Mouse (Mus musculus) neural tube, embryonic 14.5 days (tissue): ENCODE data around the gene Rassf2. TPM values are rescaled to one million over a fixed set of nuclear protein-coding genes. Genes with fewer than 3 reads are reported as not detected.

Experiments
- ATAC-seq: fragments of 200-750 bp; cut with Nextera tagmentation; 2 replicates; pipeline ENCODE4 v1.8.0; 2017; ENCODE audit warnings: low read depth, mild to moderate bottlenecking, moderate TSS enrichment, moderate library complexity
- H3K27ac ChIP-seq: fragments of 300-500 bp; sonication (generic); 2 replicates; pipeline ENCODE4 v1.5.1; 2014; ENCODE audit warnings: low read depth, mild to moderate bottlenecking, control low read depth, low read length, moderate library complexity, mixed read lengths
- H3K27me3 ChIP-seq: fragments of 300-500 bp; sonication (generic); 2 replicates; pipeline ENCODE4 v1.6.1; 2014; ENCODE audit warnings: low read length; ENCODE audit not compliant: control insufficient read depth, insufficient read depth
- H3K36me3 ChIP-seq: fragments of 300-500 bp; sonication (generic); 2 replicates; pipeline ENCODE4 v1.6.1; 2014; ENCODE audit warnings: low read length, mixed read lengths; ENCODE audit not compliant: control insufficient read depth, insufficient read depth
- H3K4me1 ChIP-seq: fragments of 300-500 bp; sonication (generic); 2 replicates; pipeline ENCODE4 v1.6.1; 2014; ENCODE audit warnings: low read length; ENCODE audit not compliant: control insufficient read depth, insufficient read depth
- H3K4me2 ChIP-seq: fragments of 300-500 bp; sonication (generic); 2 replicates; pipeline ENCODE4 v1.6.1; 2014; ENCODE audit warnings: mild to moderate bottlenecking, low read depth, low read length, control low read depth
- H3K4me3 ChIP-seq: fragments of 300-500 bp; sonication (generic); 2 replicates; pipeline ENCODE4 v1.5.1; 2014; ENCODE audit warnings: low read depth, low read length, control low read depth, mixed read lengths
- H3K9ac ChIP-seq: fragments of 300-500 bp; sonication (generic); replicated peaks from 2 replicates; pipeline ENCODE4 v1.6.1; 2014; ENCODE audit warnings: low read depth, mild to moderate bottlenecking, control low read depth, low read length, mixed read lengths
- H3K9me3 ChIP-seq: fragments of 300-500 bp; sonication (generic); 2 replicates; pipeline ENCODE4 v1.6.1; 2016; ENCODE audit warnings: low read length; ENCODE audit not compliant: control insufficient read depth
- WGBS: fragments of 180-500 bp; shearing (Covaris S2); extraction: QIAGEN DNeasy Blood & Tissue Kit; methylation state at CpG from one replicate; pipeline ENCODE4 v1.1.7; 2014; 5-methylcytosine and 5-hydroxymethylcytosine counted together
- polyA plus RNA-seq: library from polyadenylated mRNA; unstranded; fragments of >200 nt; fragmentation: Nextera tagmentation; extraction: Ambion mirVana; gene quantifications from 2 replicates; pipeline ENCODE4 v1.2.1, GENCODE M21; 2014

The Rassf2 gene
- polyA plus RNA-seq, 1 experiment from 2014 or later, result 25.3 TPM

DNA sequence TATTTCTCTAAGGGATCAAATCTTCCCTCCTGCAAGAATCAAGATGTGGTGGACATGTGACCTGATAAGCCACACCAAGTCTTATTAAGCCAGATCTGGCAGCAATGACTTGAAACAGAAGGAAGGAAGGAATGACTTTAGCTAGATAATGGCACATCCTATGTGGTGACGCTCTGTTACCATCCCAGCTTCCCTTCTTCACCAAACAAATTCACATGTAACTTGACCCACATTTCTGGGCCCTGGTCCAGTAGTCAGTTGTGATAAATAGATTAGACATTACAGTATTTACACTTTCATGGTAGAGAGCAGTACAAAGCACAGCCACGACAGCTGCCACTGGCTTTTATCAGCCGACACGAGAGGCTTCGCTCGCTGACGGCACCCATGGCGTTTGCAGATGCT lies 25.3 kb upstream of the Rassf2 start:
- peaks cover 28% of the 10 kb centered on the region for H3K36me3 ChIP-seq
- H3K4me2 ChIP-seq, result no peak overlapping the region
- no peak overlapping the region for H3K27ac ChIP-seq
- ATAC-seq, result no peak
- H3K9ac ChIP-seq, result no peak overlapping the region
- no peak overlapping the region for H3K4me3 ChIP-seq
- 90% methylated on average over 8 of the region's 8 CpGs for WGBS
- H3K4me1 ChIP-seq, result no peaks in the 10 kb centered on the region
- no peaks in the 10 kb centered on the region for H3K9me3 ChIP-seq
- H3K27me3 ChIP-seq, result no peaks in the 10 kb centered on the region

DNA sequence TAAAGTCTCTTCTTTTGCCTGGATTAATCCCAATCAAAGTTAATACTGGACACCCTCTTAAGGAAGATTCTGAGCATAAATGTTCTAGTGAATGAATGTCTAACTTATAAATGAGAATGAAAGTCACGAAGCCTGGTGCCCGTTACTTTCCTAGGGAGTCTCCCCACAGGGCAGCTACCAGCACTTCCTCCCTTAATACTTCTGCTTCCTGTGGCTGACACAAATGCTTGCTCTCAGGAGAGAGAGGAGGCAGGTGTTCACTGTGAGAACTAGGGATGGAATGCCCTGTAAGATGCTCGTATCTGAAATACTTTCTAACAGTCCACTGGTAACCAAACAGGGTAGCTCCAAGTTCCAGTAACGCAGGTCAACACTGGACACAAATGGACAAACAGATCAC lies 23.8 kb upstream of the Rassf2 start:
- H3K9me3 ChIP-seq, result no peaks in the 10 kb centered on the region
- no peak overlapping the region for H3K4me2 ChIP-seq
- H3K36me3 ChIP-seq, result peaks cover 21% of the 10 kb centered on the region
- no peak overlapping the region for H3K9ac ChIP-seq
- ATAC-seq, result no peak
- H3K4me1 ChIP-seq, result no peaks in the 10 kb centered on the region
- 92% methylated on average over 4 of the region's 4 CpGs for WGBS
- H3K27ac ChIP-seq, result no peak overlapping the region
- no peak overlapping the region for H3K4me3 ChIP-seq
- H3K27me3 ChIP-seq, result no peaks in the 10 kb centered on the region

DNA sequence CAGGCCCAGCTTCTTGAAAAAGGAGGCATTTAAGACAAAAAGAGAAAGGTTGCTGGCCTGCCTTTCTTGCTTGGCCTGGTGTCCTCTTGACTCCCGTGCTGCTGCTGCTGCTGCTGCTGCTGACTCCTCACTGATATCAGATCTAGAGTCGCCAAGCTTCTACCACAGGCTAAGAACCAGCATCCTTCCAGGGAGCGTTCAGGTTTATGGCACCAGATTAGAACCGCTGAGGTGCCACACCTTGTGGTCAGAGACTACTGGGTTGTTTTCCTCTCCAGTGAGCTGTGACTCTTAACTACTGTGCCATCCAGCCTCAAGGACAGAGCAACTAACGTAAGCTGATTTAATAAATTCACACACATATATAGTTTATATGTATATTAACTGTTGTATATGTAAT lies 21.7 kb upstream of the Rassf2 start:
- no peak overlapping the region for H3K27ac ChIP-seq
- no peak for ATAC-seq
- WGBS, result 82% methylated on average over 5 of the region's 5 CpGs
- H3K27me3 ChIP-seq, result no peaks in the 10 kb centered on the region
- H3K9ac ChIP-seq, result no peak overlapping the region
- no peaks in the 10 kb centered on the region for H3K4me1 ChIP-seq
- H3K36me3 ChIP-seq, result peaks cover 20% of the 10 kb centered on the region
- no peaks in the 10 kb centered on the region for H3K9me3 ChIP-seq
- H3K4me3 ChIP-seq, result no peak overlapping the region
- no peak overlapping the region for H3K4me2 ChIP-seq

DNA sequence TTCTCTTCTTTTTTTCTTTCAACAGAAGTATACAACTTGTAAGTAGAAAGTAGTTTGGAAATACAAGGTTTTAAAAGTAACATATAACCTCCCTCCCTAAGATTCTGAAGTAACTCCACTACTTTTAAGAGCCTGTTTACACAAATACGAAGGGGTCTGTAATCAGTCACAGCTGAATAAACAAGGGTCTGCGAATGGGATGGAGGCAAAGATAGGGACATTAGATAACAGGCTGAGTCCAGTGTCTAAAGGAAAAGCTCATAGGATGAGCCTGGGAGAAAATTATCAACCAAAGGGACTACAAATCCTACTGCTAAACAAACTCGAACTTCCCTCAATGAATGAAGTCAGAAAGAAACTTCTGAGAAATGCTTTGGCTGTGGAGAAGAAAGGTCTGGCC lies 19.9 kb upstream of the Rassf2 start:
- H3K4me3 ChIP-seq, result no peak overlapping the region
- 64% methylated on average over 3 of the region's 3 CpGs for WGBS
- H3K27me3 ChIP-seq, result no peaks in the 10 kb centered on the region
- no peaks in the 10 kb centered on the region for H3K9me3 ChIP-seq
- ATAC-seq, result no peak
- H3K4me1 ChIP-seq, result no peaks in the 10 kb centered on the region
- no peak overlapping the region for H3K27ac ChIP-seq
- no peak overlapping the region for H3K4me2 ChIP-seq
- no peak overlapping the region for H3K9ac ChIP-seq
- peaks cover under 1% of the 10 kb centered on the region; the same call in 1 of the 2 replicates for H3K36me3 ChIP-seq

DNA sequence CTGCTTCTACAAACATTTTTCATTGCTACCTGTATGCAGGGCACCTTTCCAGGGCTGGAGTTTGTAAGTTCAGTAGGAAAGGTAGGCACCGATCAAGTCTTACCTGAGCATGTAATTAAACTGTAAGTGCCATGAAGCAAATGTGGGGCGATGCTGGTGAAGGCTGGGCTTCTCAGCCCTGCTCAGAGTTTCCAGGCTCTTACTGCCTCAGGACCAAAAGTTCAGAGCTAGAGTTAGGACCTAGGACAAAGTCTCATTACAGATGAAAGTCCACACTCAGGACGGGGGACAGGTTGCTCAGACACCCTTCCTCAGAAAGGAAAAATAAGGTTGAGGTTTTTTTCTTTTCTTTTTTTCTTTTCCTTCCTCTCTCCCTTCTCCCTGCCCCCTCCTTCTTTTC lies 19.4 kb upstream of the Rassf2 start:
- Histone ChIP-seq H3K9me3 (no peaks in the 10 kb centered on the region), H3K4me2 (no peak overlapping the region), H3K4me3 (no peak overlapping the region), H3K27me3 (no peaks in the 10 kb centered on the region), H3K4me1 (no peaks in the 10 kb centered on the region), H3K27ac (no peak overlapping the region), H3K36me3 (no peaks in the 10 kb centered on the region), H3K9ac (no peak overlapping the region)
- WGBS, result 88% methylated on average over 3 of the region's 3 CpGs
- no peak for ATAC-seq

DNA sequence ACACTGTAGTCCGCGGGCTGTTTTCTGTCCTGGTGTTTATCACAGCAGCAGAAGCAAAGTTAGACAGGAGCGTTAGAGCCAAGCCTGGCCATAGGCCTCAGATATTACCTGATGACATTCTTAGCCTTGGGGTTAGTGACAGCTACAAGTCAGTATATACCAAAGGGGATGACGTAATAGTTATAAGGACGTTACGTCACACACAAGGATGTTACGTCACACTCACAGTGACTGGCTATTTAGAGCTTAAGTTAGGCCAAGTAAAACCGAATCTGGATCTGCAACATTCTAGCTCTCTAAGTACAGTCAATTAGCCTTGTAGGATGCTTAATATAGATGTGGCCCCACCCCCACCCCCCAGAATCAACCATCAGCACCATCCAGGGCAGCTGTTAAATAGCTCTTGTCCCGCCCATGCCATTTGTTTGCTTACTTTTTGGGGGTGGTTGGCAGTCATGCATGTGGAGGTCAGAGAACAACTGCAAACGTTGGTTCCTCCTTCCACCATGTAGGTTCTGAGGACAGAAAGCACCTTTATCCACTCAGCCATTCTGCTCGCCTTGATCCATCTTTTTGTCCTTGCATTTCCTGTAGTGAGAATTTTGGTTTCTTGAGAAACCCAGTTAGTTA lies 18.2 kb upstream of the Rassf2 start:
- 84% methylated on average over 11 of the region's 11 CpGs for WGBS
- Histone ChIP-seq H3K27me3 (no peaks in the 10 kb centered on the region), H3K9me3 (no peaks in the 10 kb centered on the region), H3K4me2 (no peak overlapping the region), H3K36me3 (no peaks in the 10 kb centered on the region), H3K27ac (no peak overlapping the region), H3K4me1 (no peaks in the 10 kb centered on the region), H3K9ac (no peak overlapping the region), H3K4me3 (no peak overlapping the region)
- ATAC-seq, result no peak

DNA sequence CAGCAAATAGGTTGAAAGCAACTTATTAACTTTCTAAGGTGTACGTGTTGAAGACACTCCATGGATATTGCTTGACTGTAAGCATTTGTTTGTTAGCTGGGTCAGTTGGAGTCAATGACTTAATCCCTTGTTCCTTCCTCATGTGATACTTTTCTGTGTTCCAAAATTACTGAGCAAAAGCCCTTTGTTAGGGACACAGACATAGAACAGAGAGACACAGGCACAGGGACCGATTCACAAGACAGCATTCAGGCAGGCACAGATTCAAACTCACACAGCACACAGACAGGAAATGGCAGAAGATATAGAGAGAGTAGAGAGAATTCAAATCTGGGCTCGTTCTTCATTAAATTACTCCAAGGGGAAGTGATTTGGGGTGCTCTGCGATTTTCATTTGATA lies 17.3 kb upstream of the Rassf2 start:
- Histone ChIP-seq H3K36me3 (no peaks in the 10 kb centered on the region), H3K4me3 (no peak overlapping the region), H3K27ac (no peak overlapping the region), H3K9ac (no peak overlapping the region), H3K27me3 (no peaks in the 10 kb centered on the region), H3K4me1 (no peaks in the 10 kb centered on the region), H3K4me2 (no peak overlapping the region), H3K9me3 (no peaks in the 10 kb centered on the region)
- 84% methylated on average over 4 of the region's 4 CpGs for WGBS
- ATAC-seq, result no peak

DNA sequence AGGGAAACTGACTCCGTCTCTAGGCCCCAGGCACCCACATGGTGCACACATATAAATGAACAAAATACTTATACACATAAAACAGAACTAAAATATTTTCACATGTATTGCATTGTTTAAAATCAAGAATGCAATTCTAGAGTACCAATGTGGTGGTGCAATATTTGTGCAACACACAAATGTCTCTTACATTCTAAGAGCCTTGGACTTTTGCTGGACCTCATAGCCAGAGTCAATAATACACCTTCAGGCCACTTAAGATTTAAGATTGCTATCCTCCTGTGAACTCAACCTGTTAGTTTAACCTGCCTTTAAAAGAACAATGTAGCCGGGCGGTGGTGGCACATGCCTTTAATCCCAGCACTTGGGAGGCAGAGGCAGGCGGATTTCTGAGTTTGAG lies 16.6 kb upstream of the Rassf2 start:
- H3K9me3 ChIP-seq, result no peaks in the 10 kb centered on the region
- H3K27ac ChIP-seq, result no peak overlapping the region
- WGBS, result 98% methylated on average over 4 of the region's 4 CpGs
- ATAC-seq, result no peak
- H3K4me1 ChIP-seq, result no peaks in the 10 kb centered on the region
- no peaks in the 10 kb centered on the region for H3K27me3 ChIP-seq
- no peak overlapping the region for H3K4me3 ChIP-seq
- no peak overlapping the region for H3K9ac ChIP-seq
- no peak overlapping the region for H3K4me2 ChIP-seq
- H3K36me3 ChIP-seq, result no peaks in the 10 kb centered on the region

DNA sequence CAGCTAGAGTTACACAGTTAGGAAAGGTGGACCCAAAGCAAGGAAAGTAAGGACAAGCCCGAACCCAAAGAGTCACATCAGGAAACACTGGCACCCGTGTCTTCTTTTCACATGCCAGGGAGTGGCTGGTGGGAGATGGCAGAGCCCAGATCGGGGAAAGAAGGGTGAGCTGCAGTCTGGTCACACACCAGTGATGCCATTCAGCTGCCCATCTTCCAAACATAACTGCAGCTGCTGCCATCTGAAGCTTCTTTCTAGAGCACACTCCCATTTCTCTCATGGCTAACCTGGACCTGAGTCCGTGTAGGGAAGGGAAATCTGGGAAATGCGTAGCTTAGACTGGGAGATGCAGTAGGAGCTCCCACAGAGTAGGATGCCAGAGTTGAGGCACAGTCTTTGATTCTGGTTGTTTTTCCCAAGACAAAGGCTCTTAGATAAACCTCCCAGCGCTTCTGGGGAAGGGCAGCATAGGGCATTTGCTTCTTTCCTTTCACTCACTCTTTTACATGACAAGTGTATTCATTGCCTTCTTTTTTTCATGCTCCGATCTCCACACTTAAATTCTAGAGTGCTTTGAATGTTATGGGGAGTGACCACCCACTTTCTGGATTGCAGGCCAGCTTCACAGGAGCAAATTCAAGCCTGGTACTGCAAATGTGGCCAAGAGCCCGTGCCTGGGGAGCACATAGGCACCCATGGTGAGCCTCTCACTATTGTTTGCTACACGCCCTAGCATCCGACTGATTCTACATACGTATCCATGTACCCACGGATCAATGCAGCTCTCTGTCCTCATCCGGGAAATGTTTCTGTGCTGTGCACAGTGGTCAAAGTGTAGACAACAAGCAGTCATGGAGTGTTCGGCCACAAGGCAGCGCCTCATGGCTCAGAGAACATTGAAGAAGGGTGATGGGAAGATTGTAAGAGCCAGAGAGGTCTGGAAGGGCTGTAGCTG lies 14.5 kb upstream of the Rassf2 start:
- no peak overlapping the region for H3K4me3 ChIP-seq
- no peak overlapping the region for H3K27ac ChIP-seq
- H3K9me3 ChIP-seq, result no peaks in the 10 kb centered on the region
- no peaks in the 10 kb centered on the region for H3K4me1 ChIP-seq
- WGBS, result 63% methylated on average over 15 of the region's 15 CpGs
- no peak overlapping the region for H3K4me2 ChIP-seq
- no peaks in the 10 kb centered on the region for H3K27me3 ChIP-seq
- no peak overlapping the region for H3K9ac ChIP-seq
- H3K36me3 ChIP-seq, result no peaks in the 10 kb centered on the region
- ATAC-seq, result no peak
